Mouse (Mus musculus) forebrain, embryonic 16.5 days (tissue): ENCODE measurements around the gene Fosl1. TPM values are rescaled to one million over a fixed set of nuclear protein-coding genes. Genes with fewer than 3 reads are reported as not detected.

Source experiments
- ATAC-seq: fragments of 200-750 bp; cut with Nextera tagmentation; 2 replicates; pipeline ENCODE4 v1.8.0; 2017; ENCODE audit warnings: mild to moderate bottlenecking, moderate library complexity
- H3K27ac ChIP-seq: fragments of 300-500 bp; sonication (generic); 2 replicates; pipeline ENCODE4 v1.5.1; 2014; ENCODE audit warnings: low read length, control low read depth
- H3K27me3 ChIP-seq: fragments of 300-500 bp; sonication (generic); replicated peaks from 2 replicates; pipeline ENCODE4 v1.6.1; 2014; ENCODE audit warnings: low read length; ENCODE audit not compliant: control insufficient read depth, insufficient read depth
- H3K36me3 ChIP-seq: fragments of 300-500 bp; sonication (generic); 2 replicates; pipeline ENCODE4 v1.6.1; 2014; ENCODE audit not compliant: control insufficient read depth, insufficient read depth
- H3K4me1 ChIP-seq: fragments of 300-500 bp; sonication (generic); replicated peaks from 2 replicates; pipeline ENCODE4 v1.6.1; 2014; ENCODE audit warnings: low read length; ENCODE audit not compliant: control insufficient read depth, insufficient read depth
- H3K4me2 ChIP-seq: fragments of 300-500 bp; sonication (generic); 2 replicates; pipeline ENCODE4 v1.6.1; 2014; ENCODE audit warnings: mild to moderate bottlenecking, low read length, control low read depth
- H3K4me3 ChIP-seq: fragments of 300-500 bp; sonication (generic); replicated peaks from 2 replicates; pipeline ENCODE4 v1.5.1; 2014; ENCODE audit warnings: mild to moderate bottlenecking, low read length, control low read depth
- H3K9ac ChIP-seq: fragments of 300-500 bp; sonication (generic); replicated peaks from 2 replicates; pipeline ENCODE4 v1.6.1; 2014; ENCODE audit warnings: low read depth, low read length, control low read depth
- H3K9me3 ChIP-seq: fragments of 300-500 bp; sonication (generic); 2 replicates; pipeline ENCODE4 v1.6.1; 2016; ENCODE audit warnings: low read length; ENCODE audit not compliant: control insufficient read depth
- WGBS: fragments of 180-500 bp; shearing (Covaris S2); extraction: QIAGEN DNeasy Blood & Tissue Kit; methylation state at CpG from one replicate; pipeline ENCODE4 v1.1.7; 2014; 5-methylcytosine and 5-hydroxymethylcytosine counted together
- polyA plus RNA-seq: library from polyadenylated mRNA; unstranded; fragments of >200 nt; fragmentation: Nextera tagmentation; extraction: Ambion mirVana; gene quantifications from 2 replicates; pipeline ENCODE4 v1.2.1, GENCODE M21; 2015

Gene Fosl1
- polyA plus RNA-seq, 1 experiment from 2014 or later, result not detected

GRCm38 (mm10) chr19:5500330-5500875 lies 53.1 kb downstream of the Fosl1 start:
- no peak overlapping the region for H3K27ac ChIP-seq
- no peaks in the 10 kb centered on the region for H3K4me1 ChIP-seq
- peaks cover 13% of the 10 kb centered on the region for H3K36me3 ChIP-seq
- H3K4me2 ChIP-seq, result no peak overlapping the region
- no peak for ATAC-seq
- no peaks in the 10 kb centered on the region for H3K27me3 ChIP-seq
- WGBS, result 94% methylated on average over 2 of the region's 2 CpGs
- H3K9me3 ChIP-seq, result no peaks in the 10 kb centered on the region
- no peak overlapping the region for H3K9ac ChIP-seq
- H3K4me3 ChIP-seq, result no peak overlapping the region

- no peak for ATAC-seq
- H3K4me3 ChIP-seq, result no peak within 1 kb of the TSS
- H3K27me3 ChIP-seq, result no peaks in the 10 kb centered on the region
- 64% methylated on average over 17 of the region's 17 CpGs for WGBS
- H3K27ac ChIP-seq, result no peak within 1 kb of the TSS
- no peaks in the 10 kb centered on the region for H3K4me1 ChIP-seq
- H3K36me3 ChIP-seq, result 0 out of 2 replicates have a peak, but pooled peaks cover 3% of the 10 kb centered on the region
- H3K9ac ChIP-seq, result no peak within 1 kb of the TSS
- H3K4me2 ChIP-seq, result no peak within 1 kb of the TSS
- H3K9me3 ChIP-seq, result no peaks in the 10 kb centered on the region
Observed at GRCm38 (mm10) chr19:5503687-5504086, 56.3 kb downstream of the Fosl1 start, which contains the start of gene 1700020D05Rik. TSS of gene 1700020D05Rik (minus strand) at chr19:5503787.

Other genes with a start within 250 kb of the Fosl1 start
- 38.0 and 39.1 TPM in 2 replicates for gene Pacs1, start 174.4 kb upstream of the Fosl1 start, polyA plus RNA-seq
- gene Sf3b2, start 152.1 kb upstream of the Fosl1 start, polyA plus RNA-seq, result 347 and 373 TPM in 2 replicates
- gene Gal3st3, start 149.2 kb upstream of the Fosl1 start, polyA plus RNA-seq, result 36.3 and 40.5 TPM in 2 replicates
- not detected in 2 replicates for gene Catsper1, start 111.8 kb upstream of the Fosl1 start, polyA plus RNA-seq
- 3.0 and 4.7 TPM in 2 replicates for gene Cst6, start 98.0 kb upstream of the Fosl1 start, polyA plus RNA-seq
- 43.3 and 49.9 TPM in 2 replicates for gene Eif1ad, start 80.8 kb upstream of the Fosl1 start, polyA plus RNA-seq
- 378 and 389 TPM in 2 replicates for gene Banf1, start 80.4 kb upstream of the Fosl1 start, polyA plus RNA-seq
- gene Sart1, start 58.8 kb upstream of the Fosl1 start, polyA plus RNA-seq, result 74.4 and 75.1 TPM in 2 replicates
- gene Tsga10ip, start 45.0 kb upstream of the Fosl1 start, polyA plus RNA-seq, result not detected in 2 replicates
- 283 and 294 TPM in 2 replicates for gene Drap1, start 22.6 kb upstream of the Fosl1 start, polyA plus RNA-seq
- gene AI837181, start 22.4 kb upstream of the Fosl1 start, polyA plus RNA-seq, result 61.1 and 62.9 TPM in 2 replicates
- 8.6 and 8.8 TPM in 2 replicates for gene Ccdc85b, start 10.3 kb downstream of the Fosl1 start, polyA plus RNA-seq
- gene Fibp, start 13.1 kb downstream of the Fosl1 start, polyA plus RNA-seq, result 165 and 185 TPM in 2 replicates
- gene Ctsw, start 21.0 kb downstream of the Fosl1 start, polyA plus RNA-seq, result 5.7 and 6.3 TPM in 2 replicates
- 30.2 and 39.1 TPM in 2 replicates for gene Efemp2, start 26.4 kb downstream of the Fosl1 start, polyA plus RNA-seq
- gene Mus81, start 40.9 kb downstream of the Fosl1 start, polyA plus RNA-seq, result 56.0 and 60.5 TPM in 2 replicates
- 3,630 and 3,701 TPM in 2 replicates for gene Cfl1, start 42.9 kb downstream of the Fosl1 start, polyA plus RNA-seq
- 0.32 and 0.70 TPM in 2 replicates for gene 1700020D05Rik, start 56.2 kb downstream of the Fosl1 start, polyA plus RNA-seq
- gene Snx32, start 63.0 kb downstream of the Fosl1 start, polyA plus RNA-seq, result 76.1 and 87.8 TPM in 2 replicates
- gene Ovol1, start 113.1 kb downstream of the Fosl1 start, polyA plus RNA-seq, result 0.08 and 0.09 TPM in 2 replicates
- 1.9 and 2.0 TPM in 2 replicates for gene Ap5b1, start 120.5 kb downstream of the Fosl1 start, polyA plus RNA-seq
- gene Rnaseh2c, start 154.3 kb downstream of the Fosl1 start, polyA plus RNA-seq, result 81.0 and 86.7 TPM in 2 replicates
- gene Kat5, start 162.7 kb downstream of the Fosl1 start, polyA plus RNA-seq, result 76.8 and 78.1 TPM in 2 replicates
- gene Rela, start 189.9 kb downstream of the Fosl1 start, polyA plus RNA-seq, result 37.0 and 41.6 TPM in 2 replicates
- 14.3 and 15.1 TPM in 2 replicates for gene Sipa1, start 216.2 kb downstream of the Fosl1 start, polyA plus RNA-seq
- gene Map3k11, start 241.2 kb downstream of the Fosl1 start, polyA plus RNA-seq, result 10.0 and 10.7 TPM in 2 replicates
- gene Pcnx3, start 241.4 kb downstream of the Fosl1 start, polyA plus RNA-seq, result 24.1 and 28.7 TPM in 2 replicates